Mouse (Mus musculus): ENCODE results near the gene Wnk4.

DNA sequence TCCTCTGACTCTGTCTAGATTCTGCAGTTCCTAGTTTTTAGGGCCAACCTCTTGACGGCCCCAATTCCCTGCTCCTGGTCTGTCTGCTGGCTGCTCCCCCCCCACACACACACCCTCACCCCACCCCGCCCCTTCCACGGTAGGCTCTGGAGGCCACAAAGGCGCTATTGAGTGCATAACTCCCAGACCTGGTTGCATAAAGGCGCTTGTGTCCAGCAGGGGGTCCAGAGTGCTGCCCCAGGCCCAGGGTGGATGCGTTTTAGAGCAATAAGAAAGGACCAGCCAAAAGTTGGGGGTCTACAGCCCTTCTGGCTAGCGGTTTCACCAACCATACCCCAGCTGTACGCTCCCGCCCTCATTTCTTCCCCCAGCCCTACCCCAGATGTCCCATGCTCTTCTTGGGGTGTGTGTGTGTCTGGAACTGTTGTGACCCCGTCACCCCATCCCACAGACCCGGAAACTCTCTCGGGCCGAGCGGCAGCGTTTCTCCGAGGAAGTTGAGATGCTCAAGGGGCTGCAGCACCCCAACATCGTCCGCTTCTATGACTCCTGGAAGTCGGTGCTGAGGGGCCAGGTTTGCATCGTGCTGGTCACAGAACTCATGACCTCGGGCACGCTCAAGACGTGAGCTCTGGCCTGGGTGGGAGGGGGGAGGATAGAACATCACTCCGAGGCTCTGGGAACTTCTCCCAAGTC is 2.1 kb downstream of the Wnk4 start:
- TF ChIP-seq POLR2A (IDR thresholded peaks at IDR 0.05; ENCODE audit: low read depth, low read length), result no peak
- TF ChIP-seq CTCF (IDR thresholded peaks at IDR 0.05; ENCODE audit: borderline replicate concordance, insufficient read depth, low read length), result no peak

Measured in embryonic fibroblast, embryonic 13.5 days (primary cell).